Mouse (Mus musculus): Measurements from ENCODE around the gene Abcb5. TPM values are rescaled to one million over a fixed set of nuclear protein-coding genes. Genes with fewer than 3 reads are reported as not detected.
A peak's percentile ranks its signal among the peaks of the same experiment; 100 is the strongest.

Gene Abcb5
- polyA plus RNA-seq, 1 experiment from 2014 or later: not detected

DNA sequence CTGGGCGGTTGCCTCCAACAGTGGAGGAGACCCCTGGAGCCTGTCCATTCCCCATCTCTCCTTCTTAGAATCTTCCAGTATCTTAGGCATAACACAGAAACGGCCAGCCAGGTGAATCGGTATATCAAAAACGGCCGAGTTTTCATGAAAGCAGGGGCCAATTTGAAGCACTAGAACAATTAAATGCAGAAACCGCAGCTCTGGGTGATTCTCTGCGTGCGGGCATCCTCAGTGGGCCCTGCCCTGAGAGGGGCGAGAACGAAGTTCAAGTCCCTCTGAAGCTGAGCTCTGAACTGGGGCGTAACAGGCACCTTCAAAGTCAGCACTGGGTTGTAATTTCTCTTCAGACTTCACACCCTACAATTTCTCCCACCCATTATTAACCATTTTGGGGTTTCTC lies 128.9 kb downstream of the Abcb5 start:
- no peak for DNase-seq (ENCODE audit: low spot score)
- no peaks in the 10 kb centered on the region for H3K9me3 ChIP-seq (ENCODE audit: control insufficient read depth, low read length)
- H3K36me3 ChIP-seq (replicated peaks; ENCODE audit: control insufficient read depth, insufficient read depth): no peaks in the 10 kb centered on the region
- H3K27me3 ChIP-seq (ENCODE audit: control insufficient read depth, insufficient read depth, low read length): peaks cover 80% of the 10 kb centered on the region
- peaks cover 9% of the 10 kb centered on the region for H3K4me1 ChIP-seq (replicated peaks; ENCODE audit: control insufficient read depth, insufficient read depth, low read length)
- ATAC-seq (ENCODE audit: low FRiP score): no peak
- no peak overlapping the region for H3K9ac ChIP-seq
- peak overlapping the region; percentile 65 for H3K4me2 ChIP-seq (replicated peaks)
- H3K27ac ChIP-seq: no peak overlapping the region
- H3K4me3 ChIP-seq (replicated peaks; ENCODE audit: low read length): peak overlapping the region; percentile 37; the same call in 1 of the 2 replicates
- 3% methylated on average over 11 of the region's 11 CpGs for WGBS

DNA sequence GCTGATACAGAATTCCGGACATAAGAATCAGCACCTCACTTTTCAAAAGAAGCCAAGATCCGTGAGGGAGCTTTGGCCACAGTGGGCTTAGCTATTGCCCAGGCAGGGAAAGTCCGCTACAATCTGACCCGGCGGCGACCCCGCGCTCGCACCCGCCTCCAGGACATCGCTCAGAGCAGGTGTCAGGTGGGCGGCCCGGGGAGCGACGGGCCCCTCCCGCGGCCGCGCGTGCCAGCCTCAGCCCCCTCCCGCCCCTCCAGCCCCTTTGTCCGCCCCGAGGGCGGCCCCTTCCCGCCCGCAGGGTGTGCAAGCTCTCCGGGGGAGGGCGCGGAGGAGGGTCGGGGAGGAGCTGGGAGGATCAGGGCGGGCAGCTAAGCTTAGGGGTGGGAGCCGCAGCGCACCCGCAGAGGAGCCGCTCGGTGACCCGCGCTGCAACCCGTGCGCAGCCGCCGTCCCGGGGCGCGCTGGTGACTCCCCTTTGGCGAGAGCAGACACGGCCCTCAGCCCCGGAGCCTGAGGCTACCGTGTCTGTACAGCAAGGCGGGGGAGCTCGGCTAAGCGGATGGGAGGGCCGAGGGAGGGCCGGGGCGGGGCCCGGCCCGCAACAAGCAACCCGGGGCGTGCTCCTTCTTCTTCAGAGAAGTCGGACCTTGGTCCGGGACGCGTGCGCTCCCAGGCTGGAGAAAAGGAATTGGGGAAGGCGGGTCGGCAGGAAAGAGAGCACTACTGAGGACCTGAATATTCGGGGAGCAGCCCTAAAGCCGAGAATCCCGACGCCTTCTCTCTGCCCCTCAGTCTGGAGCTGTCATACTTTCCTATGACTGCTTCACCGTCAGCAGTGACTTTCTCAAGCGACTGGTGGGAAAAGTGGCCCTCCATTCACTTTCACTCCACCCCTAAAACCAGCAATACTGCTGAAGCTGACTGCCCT lies 129.5 kb downstream of the Abcb5 start:
- Histone ChIP-seq H3K4me2 (replicated peaks) (peak overlapping the region; percentile 65), H3K9ac (peak overlapping the region; percentile 36; the same call in 1 of the 2 replicates), H3K4me1 (replicated peaks; ENCODE audit: control insufficient read depth, insufficient read depth, low read length) (peaks cover 9% of the 10 kb centered on the region), H3K9me3 (ENCODE audit: control insufficient read depth, low read length) (no peaks in the 10 kb centered on the region), H3K27ac (no peak overlapping the region), H3K27me3 (ENCODE audit: control insufficient read depth, insufficient read depth, low read length) (peaks cover 77% of the 10 kb centered on the region), H3K4me3 (replicated peaks; ENCODE audit: low read length) (peak overlapping the region; percentile 37), H3K36me3 (replicated peaks; ENCODE audit: control insufficient read depth, insufficient read depth) (no peaks in the 10 kb centered on the region)
- DNase-seq (ENCODE audit: low spot score): no peak
- 1% methylated on average over 62 of the region's 72 CpGs for WGBS
- ATAC-seq (ENCODE audit: low FRiP score): peak; percentile 78; the same call in 1 of the 2 replicates

DNA sequence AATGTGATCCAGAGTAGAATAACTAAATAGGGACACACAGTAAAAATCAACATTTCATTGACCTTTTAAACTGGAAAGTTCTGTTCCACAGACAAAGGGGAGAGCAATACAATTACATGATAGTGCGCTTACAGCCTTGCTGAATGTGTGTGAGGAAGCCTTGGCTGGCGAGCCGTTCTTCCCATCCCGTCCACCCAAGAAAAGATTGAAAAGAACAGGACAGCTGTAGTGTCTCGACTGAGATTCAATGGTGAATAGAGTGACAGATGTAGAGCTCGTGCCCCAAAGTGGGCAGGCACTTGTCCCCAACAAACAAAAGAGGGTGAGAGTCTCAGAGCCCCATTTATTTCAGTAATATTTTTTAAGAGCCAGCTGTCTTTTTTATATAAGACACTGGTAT lies 136.3 kb downstream of the Abcb5 start:
- Histone ChIP-seq H3K4me1 (replicated peaks; ENCODE audit: control insufficient read depth, insufficient read depth, low read length) (no peaks in the 10 kb centered on the region), H3K27ac (no peak overlapping the region), H3K4me2 (replicated peaks) (no peak overlapping the region), H3K4me3 (replicated peaks; ENCODE audit: low read length) (no peak overlapping the region), H3K9me3 (ENCODE audit: control insufficient read depth, low read length) (no peaks in the 10 kb centered on the region), H3K36me3 (replicated peaks; ENCODE audit: control insufficient read depth, insufficient read depth) (no peaks in the 10 kb centered on the region), H3K27me3 (ENCODE audit: control insufficient read depth, insufficient read depth, low read length) (peaks cover 12% of the 10 kb centered on the region), H3K9ac (no peak overlapping the region)
- DNase-seq (ENCODE audit: low spot score) (no peak), ATAC-seq (ENCODE audit: low FRiP score) (no peak)
- WGBS: 28% methylated on average over 6 of the region's 6 CpGs

Other genes with a start within 250 kb of the Abcb5 start
- gene Sp8, start 120.1 kb downstream of the Abcb5 start, polyA plus RNA-seq (2014; fragmentation: Nextera tagmentation; extraction: Ambion mirVana): 3.3 TPM in 2 replicates

Measured in hindbrain, embryonic 14.5 days (tissue).